Mouse (Mus musculus): ENCODE measurements around the gene Adipor2. TPM values are rescaled to one million over a fixed set of nuclear protein-coding genes. Genes with fewer than 3 reads are reported as not detected.

Gene Adipor2
- polyA plus RNA-seq, 1 experiment = 38.0 TPM

- TF ChIP-seq POLR2A (IDR thresholded peaks at IDR 0.05; ENCODE audit: extremely low read depth, insufficient read depth, low read length) = no peak
- no peak for TF ChIP-seq CTCF (IDR thresholded peaks at IDR 0.05; ENCODE audit: extremely low read depth, insufficient read depth, low read length)
- Histone ChIP-seq H3K4me1 (ENCODE audit: control insufficient read depth, insufficient read depth, low read length) (peaks cover 6% of the 10 kb centered on the region), H3K4me3 (ENCODE audit: insufficient read depth, low read length) (no peak overlapping the region), H3K27ac (ENCODE audit: insufficient read depth, low read length) (no peak overlapping the region)
These were observed 79.2 kb downstream of the Adipor2 start for GRCm38 (mm10) chr6:119338121-119338912.

GRCm38 (mm10) chr6:119337287-119337686, 80.2 kb downstream of the Adipor2 start:
- H3K4me3 ChIP-seq (ENCODE audit: insufficient read depth, low read length) = no peak overlapping the region
- peaks cover 6% of the 10 kb centered on the region for H3K4me1 ChIP-seq (ENCODE audit: control insufficient read depth, insufficient read depth, low read length)
- H3K27ac ChIP-seq (ENCODE audit: insufficient read depth, low read length) = no peak overlapping the region
- TF ChIP-seq POLR2A (IDR thresholded peaks at IDR 0.05; ENCODE audit: extremely low read depth, insufficient read depth, low read length) (no peak), CTCF (IDR thresholded peaks at IDR 0.05; ENCODE audit: extremely low read depth, insufficient read depth, low read length) (no peak)

- TF ChIP-seq POLR2A (IDR thresholded peaks at IDR 0.05; ENCODE audit: extremely low read depth, insufficient read depth, low read length) (no peak), CTCF (IDR thresholded peaks at IDR 0.05; ENCODE audit: extremely low read depth, insufficient read depth, low read length) (no peak)
- H3K4me3 ChIP-seq (ENCODE audit: insufficient read depth, low read length) = no peak overlapping the region
- H3K4me1 ChIP-seq (ENCODE audit: control insufficient read depth, insufficient read depth, low read length) = peaks cover 5% of the 10 kb centered on the region
- H3K27ac ChIP-seq (ENCODE audit: insufficient read depth, low read length) = no peak overlapping the region
These were observed 81.4 kb downstream of the Adipor2 start for GRCm38 (mm10) chr6:119336124-119336523.

- H3K4me1 ChIP-seq (ENCODE audit: control insufficient read depth, insufficient read depth, low read length) = peaks cover 5% of the 10 kb centered on the region; the same call in 1 of the 2 replicates
These were observed 83.7 kb downstream of the Adipor2 start for GRCm38 (mm10) chr6:119333831-119334230.

DNA sequence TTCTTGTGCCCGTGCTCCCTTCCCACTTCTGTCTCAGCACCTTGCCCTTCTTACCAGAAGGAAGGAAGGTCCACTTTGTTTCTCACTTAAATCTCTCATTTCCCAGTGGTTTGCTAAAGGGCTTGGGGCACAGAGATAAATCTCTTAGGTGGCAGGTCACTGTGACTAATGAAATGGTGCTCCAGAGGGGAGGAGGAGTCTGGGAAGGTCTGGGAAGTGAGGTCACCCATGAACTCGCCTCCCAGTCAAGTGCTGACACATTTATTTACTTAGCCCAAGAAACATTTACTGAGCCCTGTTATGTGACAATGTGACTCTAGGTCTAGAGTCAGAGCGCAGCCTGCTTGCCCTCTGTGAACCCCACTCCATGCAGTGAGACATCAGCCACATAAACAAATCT, 84.3 kb downstream of the Adipor2 start:
- Histone ChIP-seq H3K4me3 (ENCODE audit: insufficient read depth, low read length) (no peak overlapping the region), H3K4me1 (ENCODE audit: control insufficient read depth, insufficient read depth, low read length) (peaks cover 3% of the 10 kb centered on the region; the same call in 1 of the 2 replicates), H3K27ac (ENCODE audit: insufficient read depth, low read length) (no peak overlapping the region)
- TF ChIP-seq CTCF (IDR thresholded peaks at IDR 0.05; ENCODE audit: extremely low read depth, insufficient read depth, low read length) (no peak), POLR2A (IDR thresholded peaks at IDR 0.05; ENCODE audit: extremely low read depth, insufficient read depth, low read length) (no peak)

More at GRCm38 (mm10) chr6:119333831-119334230, 83.7 kb downstream of the Adipor2 start:
- TF ChIP-seq CTCF (IDR thresholded peaks at IDR 0.05; ENCODE audit: extremely low read depth, insufficient read depth, low read length) (no peak), POLR2A (IDR thresholded peaks at IDR 0.05; ENCODE audit: extremely low read depth, insufficient read depth, low read length) (no peak)
- Histone ChIP-seq H3K27ac (ENCODE audit: insufficient read depth, low read length) (no peak overlapping the region), H3K4me3 (ENCODE audit: insufficient read depth, low read length) (no peak overlapping the region)

DNA sequence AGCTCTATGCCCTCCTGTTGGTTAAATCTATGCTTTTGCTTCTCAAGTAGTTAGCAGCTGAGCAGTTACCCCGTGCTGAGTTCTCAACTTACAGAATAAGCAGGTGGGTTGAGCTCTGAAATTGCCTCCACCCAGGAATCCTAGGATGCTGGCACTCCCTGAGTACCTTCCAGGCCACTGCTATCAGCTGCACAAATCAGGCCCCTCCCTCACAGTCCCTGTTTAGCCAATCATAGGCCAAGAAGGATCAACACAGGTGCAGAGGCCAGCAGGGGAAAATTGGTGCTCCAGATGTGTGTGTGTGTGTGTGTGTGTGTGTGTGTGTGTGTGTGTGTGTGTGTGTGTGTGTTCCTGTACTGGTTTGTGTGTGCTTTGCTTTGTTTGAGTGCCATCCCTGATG, 85.4 kb downstream of the Adipor2 start:
- TF ChIP-seq POLR2A (IDR thresholded peaks at IDR 0.05; ENCODE audit: extremely low read depth, insufficient read depth, low read length) (no peak), CTCF (IDR thresholded peaks at IDR 0.05; ENCODE audit: extremely low read depth, insufficient read depth, low read length) (no peak)
- H3K27ac ChIP-seq (ENCODE audit: insufficient read depth, low read length) = no peak overlapping the region
- no peaks in the 10 kb centered on the region; the same call in none of the 2 replicates for H3K4me1 ChIP-seq (ENCODE audit: control insufficient read depth, insufficient read depth, low read length)

DNA sequence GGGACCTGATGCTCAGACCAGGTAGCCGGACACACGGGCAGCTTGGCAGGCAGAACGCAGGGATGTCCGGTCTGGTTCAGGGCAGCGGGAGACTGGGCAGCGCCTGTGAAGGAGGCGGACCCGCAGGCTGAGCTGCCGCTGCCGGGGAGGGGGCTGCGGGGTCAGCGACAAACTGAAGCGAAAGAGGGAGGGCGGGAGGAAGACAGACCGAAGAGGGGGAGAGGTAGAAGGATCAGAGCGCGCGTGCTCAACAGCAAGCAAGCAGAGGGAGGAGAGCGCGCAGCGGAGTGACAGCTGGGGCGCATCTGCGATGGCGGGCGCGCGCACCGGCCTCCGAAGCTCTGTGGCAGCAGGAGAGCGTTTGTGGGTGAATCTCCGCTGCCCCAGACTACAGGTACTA, 87.0 kb downstream of the Adipor2 start, which contains the start of gene Lrtm2:
TSS of gene Lrtm2 (minus strand) at position 261 of the 400 bp plus-strand sequence.
- TF ChIP-seq CTCF (IDR thresholded peaks at IDR 0.05; ENCODE audit: extremely low read depth, insufficient read depth, low read length) (no peak), POLR2A (IDR thresholded peaks at IDR 0.05; ENCODE audit: extremely low read depth, insufficient read depth, low read length) (peak; percentile 67)
- Histone ChIP-seq H3K4me3 (ENCODE audit: insufficient read depth, low read length) (peak within 1 kb of the TSS; percentile 95), H3K27ac (ENCODE audit: insufficient read depth, low read length) (peak within 1 kb of the TSS; percentile 94), H3K4me1 (ENCODE audit: control insufficient read depth, insufficient read depth, low read length) (peaks cover 2% of the 10 kb centered on the region)

More for the DNA sequence above, 85.4 kb downstream of the Adipor2 start:
- no peak overlapping the region for H3K4me3 ChIP-seq (ENCODE audit: insufficient read depth, low read length)

DNA sequence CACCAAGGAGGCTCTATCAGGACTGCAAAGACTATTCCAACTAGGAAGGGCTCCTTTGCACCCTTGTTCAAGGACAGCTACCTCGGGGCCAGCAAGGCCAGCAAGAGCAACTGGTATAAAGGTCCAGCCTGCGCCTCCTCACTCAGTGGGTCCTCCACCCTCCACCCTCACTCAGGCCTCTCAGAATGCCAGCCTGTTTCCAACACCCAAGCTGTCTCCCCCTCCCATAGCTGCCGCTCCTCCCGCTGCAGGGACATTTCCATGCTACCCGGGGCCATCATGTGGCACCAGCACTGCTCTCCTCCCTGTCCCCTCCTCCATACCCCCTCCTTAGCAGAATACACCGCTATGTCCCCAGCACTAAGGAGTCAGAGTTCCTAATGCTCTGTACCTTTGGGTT, 87.6 kb downstream of the Adipor2 start:
- TF ChIP-seq POLR2A (IDR thresholded peaks at IDR 0.05; ENCODE audit: extremely low read depth, insufficient read depth, low read length) (0 out of 2 replicates have a peak, but pooled peaks have one; percentile 50), CTCF (IDR thresholded peaks at IDR 0.05; ENCODE audit: extremely low read depth, insufficient read depth, low read length) (no peak)
- Histone ChIP-seq H3K27ac (ENCODE audit: insufficient read depth, low read length) (peak overlapping the region; percentile 94), H3K4me3 (ENCODE audit: insufficient read depth, low read length) (peak overlapping the region; percentile 95), H3K4me1 (ENCODE audit: control insufficient read depth, insufficient read depth, low read length) (peaks cover 4% of the 10 kb centered on the region)

DNA sequence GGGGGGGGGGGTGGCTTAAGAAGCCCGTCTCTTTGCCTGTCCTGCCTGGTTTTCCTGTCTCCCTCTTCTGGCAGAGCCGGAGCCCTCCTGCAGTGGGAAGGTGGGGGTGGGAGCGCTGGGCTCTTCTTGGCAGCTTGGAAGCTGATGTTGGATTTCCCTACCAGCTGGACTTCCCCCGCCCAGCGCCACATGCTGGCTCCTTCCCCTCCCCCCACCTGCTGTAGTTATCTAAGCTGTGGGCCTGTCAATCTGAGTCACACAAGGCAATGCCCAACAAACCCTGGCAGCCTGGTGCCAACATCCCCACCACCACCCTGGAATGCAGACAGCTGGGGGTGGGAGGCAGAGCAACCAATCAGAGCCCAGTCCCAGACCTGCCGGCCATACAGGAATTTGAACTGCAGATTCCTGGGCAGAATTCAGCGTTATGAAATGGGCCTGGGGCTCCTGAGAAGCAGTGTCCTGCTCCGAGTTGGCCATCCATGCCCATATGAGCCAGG, 88.2 kb downstream of the Adipor2 start:
- Histone ChIP-seq H3K27ac (ENCODE audit: insufficient read depth, low read length) (peak overlapping the region; percentile 94), H3K4me3 (ENCODE audit: insufficient read depth, low read length) (peak overlapping the region; percentile 95), H3K4me1 (ENCODE audit: control insufficient read depth, insufficient read depth, low read length) (peaks cover 4% of the 10 kb centered on the region)
- TF ChIP-seq POLR2A (IDR thresholded peaks at IDR 0.05; ENCODE audit: extremely low read depth, insufficient read depth, low read length) (peak; percentile 68), CTCF (IDR thresholded peaks at IDR 0.05; ENCODE audit: extremely low read depth, insufficient read depth, low read length) (0 out of 2 replicates have a peak, but pooled peaks have one; percentile 20)

Measured in cortical plate, adult 2 months (tissue).